Mouse (Mus musculus) layer of hippocampus, postnatal 10 days (tissue): ENCODE measurements around the gene Syt16. TPM values are rescaled to one million over a fixed set of nuclear protein-coding genes. Genes with fewer than 3 reads are reported as not detected.

Experiments used
- DNase-seq, 2 experiments: peaks; one replicate each; pipeline ENCODE4 v3.0.0; 2021; ENCODE audit warnings: low spot score in 2 of 2
- long read RNA-seq: library from polyadenylated mRNA; stranded (forward); transcript quantifications from one replicate; pipeline ENCODE4 v2.0.0, GENCODE M21; 2023
- total RNA-seq, 2 experiments: library from RNA; stranded (reverse); gene quantifications; 2 replicates each; pipeline ENCODE4 v1.2.3; 2021

Syt16 gene
- 10 to 100 TPM; 74.6 to 78.0 TPM for total RNA-seq
- long read RNA-seq, full-length matches to known transcripts: 51 of 160 reads
- long read RNA-seq, partial matches to known transcripts: 30 of 160 reads
- long read RNA-seq, other reads (novel, unspliced or antisense): 79 of 160 reads

- peak; percentile 67 to 76 for DNase-seq
Observed at GRCm38 (mm10) chr12:73997297-73998127, at the start of gene Syt16. Gene Syt16, plus strand, starts transcription at chr12:73997661.

- DNase-seq: no peak
Observed at GRCm38 (mm10) chr12:73948415-73948814, 49.0 kb upstream of the Syt16 start.

- peak; percentile 35 to 53 for DNase-seq
Observed at GRCm38 (mm10) chr12:73949318-73950058, 48.0 kb upstream of the Syt16 start.

- peak; percentile 29 to 47 for DNase-seq
Observed at GRCm38 (mm10) chr12:73952879-73953278, 44.6 kb upstream of the Syt16 start.

- no peak for DNase-seq
Observed at GRCm38 (mm10) chr12:73953420-73954186, 43.9 kb upstream of the Syt16 start.

GRCm38 (mm10) chr12:73954785-73955184 is 42.7 kb upstream of the Syt16 start:
- DNase-seq: no peak

GRCm38 (mm10) chr12:73957676-73958075 is 39.8 kb upstream of the Syt16 start:
- DNase-seq: no peak

GRCm38 (mm10) chr12:73958830-73959229 is 38.6 kb upstream of the Syt16 start:
- no peak for DNase-seq

- peak; percentile 96 for DNase-seq
Observed at GRCm38 (mm10) chr12:73964291-73965281, 32.9 kb upstream of the Syt16 start, which contains the start of gene Snapc1. Gene Snapc1, plus strand, starts transcription at chr12:73964481.

- DNase-seq: no peak
Observed at GRCm38 (mm10) chr12:73969142-73969541, 28.3 kb upstream of the Syt16 start.

GRCm38 (mm10) chr12:73974584-73974983 is 22.9 kb upstream of the Syt16 start:
- no peak for DNase-seq

GRCm38 (mm10) chr12:73978144-73978543 is 19.3 kb upstream of the Syt16 start:
- no peak for DNase-seq

GRCm38 (mm10) chr12:73979667-73980066 is 17.8 kb upstream of the Syt16 start:
- no peak for DNase-seq

- DNase-seq: peak; percentile 79 to 82
Observed at GRCm38 (mm10) chr12:73982533-73982932, 14.9 kb upstream of the Syt16 start.

- DNase-seq: no peak
Observed at GRCm38 (mm10) chr12:73986299-73986698, 11.2 kb upstream of the Syt16 start.

- DNase-seq: no peak
Observed at GRCm38 (mm10) chr12:73988393-73989008, 9.0 kb upstream of the Syt16 start.

GRCm38 (mm10) chr12:73989594-73989993 is 7.9 kb upstream of the Syt16 start:
- peak; percentile 58 to 60 for DNase-seq

- DNase-seq: peak in 1 of 2 experiments; percentile 36
Observed at GRCm38 (mm10) chr12:73996906-73997296, 560 bp upstream of the Syt16 start.

- DNase-seq: no peak
Observed at GRCm38 (mm10) chr12:73998128-73998456, 631 bp downstream of the Syt16 start.

GRCm38 (mm10) chr12:74002449-74002848 is 5.0 kb downstream of the Syt16 start:
- no peak for DNase-seq
